Mouse (Mus musculus): ENCODE data around the gene Mfap1b. TPM values are rescaled to one million over a fixed set of nuclear protein-coding genes. Genes with fewer than 3 reads are reported as not detected.

The Mfap1b gene
- total and polyA plus RNA-seq, 3 experiments: 19.1 to 20.3 TPM; not detected in 1

GRCm38 (mm10) chr2:121507951-121508330 lies 34.1 kb upstream of the Mfap1b start:
- no peaks in the 10 kb centered on the region for H3K9me3 ChIP-seq (replicated peaks; ENCODE audit: insufficient read depth, low read length)
- DNase-seq (ENCODE audit: low read depth, low spot score): no peak
- TF ChIP-seq ZKSCAN1 (IDR thresholded peaks at IDR 0.05; ENCODE audit: low read depth, low read length): no peak
- TF ChIP-seq MEF2A (IDR thresholded peaks at IDR 0.05; ENCODE audit: extremely low read depth, insufficient replicate concordance, low read depth, low read length, poor library complexity, severe bottlenecking): no peak
- TF ChIP-seq SIN3A (IDR thresholded peaks at IDR 0.05; ENCODE audit: low read length): no peak
- TF ChIP-seq JUND (IDR thresholded peaks at IDR 0.05; ENCODE audit: low read depth, low read length): no peak
- TF ChIP-seq KAT2A (conservative IDR thresholded peaks at IDR 0.05; ENCODE audit: low read depth, low read length): no peak
- no peak for TF ChIP-seq ETS1 (IDR thresholded peaks at IDR 0.05; ENCODE audit: low read depth, low read length)
- no peak for TF ChIP-seq NRF1 (IDR thresholded peaks at IDR 0.05; ENCODE audit: insufficient read depth, low read depth, low read length, poor library complexity, severe bottlenecking)
- no peak for TF ChIP-seq RAD21 (IDR thresholded peaks at IDR 0.05; ENCODE audit: low read depth, low read length)
- TF ChIP-seq NELFE (IDR thresholded peaks at IDR 0.05; ENCODE audit: low read depth, low read length): no peak
- no peak for TF ChIP-seq MAFK (IDR thresholded peaks at IDR 0.05; ENCODE audit: borderline replicate concordance, low read depth, low read length)
- no peak for TF ChIP-seq TCF12 (IDR thresholded peaks at IDR 0.05; ENCODE audit: low read depth, low read length)
- TF ChIP-seq EP300 (IDR thresholded peaks at IDR 0.05; ENCODE audit: low read depth in 1 of 2, low read length in 2 of 2): no peak
- no peak for TF ChIP-seq MYC (IDR thresholded peaks at IDR 0.05; ENCODE audit: low read depth, low read length)
- TF ChIP-seq ZC3H11A (IDR thresholded peaks at IDR 0.05; ENCODE audit: low read depth, low read length): no peak
- no peak for TF ChIP-seq HCFC1 (IDR thresholded peaks at IDR 0.05; ENCODE audit: low read depth, low read length)
- TF ChIP-seq E2F4 (IDR thresholded peaks at IDR 0.05; ENCODE audit: borderline replicate concordance, low read depth, low read length): no peak
- TF ChIP-seq POLR2AphosphoS5 (IDR thresholded peaks at IDR 0.05; ENCODE audit: borderline replicate concordance, low read depth, low read length): no peak
- no peak for TF ChIP-seq TBP (IDR thresholded peaks at IDR 0.05; ENCODE audit: low read depth, low read length)
- no peak for TF ChIP-seq POLR2A (IDR thresholded peaks at IDR 0.05; ENCODE audit: control insufficient read depth in 1 of 2, insufficient read depth in 1 of 2, low read depth in 1 of 2, low read length in 2 of 2, poor library complexity in 1 of 2)
- TF ChIP-seq ZNF384 (IDR thresholded peaks at IDR 0.05; ENCODE audit: low read depth, low read length): no peak
- H3K4me3 ChIP-seq (ENCODE audit: control insufficient read depth in 1 of 2, insufficient read depth in 1 of 2, low read depth in 2 of 2, low read length in 2 of 2): peak overlapping the region; percentile 13 to 59; a peak in 3 of 4 replicates
- H3K9ac ChIP-seq (ENCODE audit: control insufficient read depth, low read depth, low read length, poor library complexity, severe bottlenecking): peak overlapping the region; percentile 91
- H3K4me1 ChIP-seq (ENCODE audit: control insufficient read depth in 1 of 2, insufficient read depth in 2 of 2, low read length in 2 of 2): peaks cover 0 to 4% of the 10 kb centered on the region in 2 experiments; a peak in 2 of 4 replicates
- peaks cover 1 to 4% of the 10 kb centered on the region in 2 experiments; a peak in 1 of 4 replicates for H3K36me3 ChIP-seq (ENCODE audit: control insufficient read depth in 1 of 2, insufficient read depth in 2 of 2, low read length in 2 of 2)
- H3K27ac ChIP-seq (ENCODE audit: control insufficient read depth, low read depth, low read length): no peak overlapping the region
- H3K27me3 ChIP-seq (ENCODE audit: control insufficient read depth in 1 of 2, insufficient read depth in 2 of 2, low read length in 2 of 2): no peaks in the 10 kb centered on the region
- peaks cover 46% of the 10 kb centered on the region for H3K79me2 ChIP-seq (ENCODE audit: control insufficient read depth, insufficient read depth, low read length, poor library complexity)

All from MEL (cell line).